Mouse (Mus musculus): ENCODE data around the gene Gm10277.

Gm10277 gene

DNA sequence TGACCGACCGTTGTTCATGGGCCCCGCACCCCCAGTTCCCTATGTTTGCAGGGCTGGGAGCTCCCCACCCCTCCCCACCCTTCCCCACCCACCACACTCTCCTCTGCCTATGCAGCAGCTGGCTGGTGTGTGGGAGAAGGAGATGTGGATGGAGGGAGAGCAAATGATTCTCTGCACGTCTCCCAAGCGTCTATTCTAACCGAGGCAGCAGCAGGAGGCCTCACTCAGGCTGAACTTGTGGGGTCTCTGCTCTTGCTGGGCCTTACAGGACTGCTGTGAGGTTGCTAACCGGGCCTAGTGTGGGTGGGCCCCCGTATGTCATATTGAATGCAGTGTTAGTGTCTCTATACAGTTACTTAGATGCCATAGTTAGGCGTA lies 12.9 kb upstream of the Gm10277 start:
- DNase-seq (ENCODE audit: low spot score in 2 of 2), result no peak

GRCm38 (mm10) chr11:77795216-77795615 lies 7.7 kb upstream of the Gm10277 start:
- no peak for DNase-seq (ENCODE audit: low spot score in 2 of 2)

DNA sequence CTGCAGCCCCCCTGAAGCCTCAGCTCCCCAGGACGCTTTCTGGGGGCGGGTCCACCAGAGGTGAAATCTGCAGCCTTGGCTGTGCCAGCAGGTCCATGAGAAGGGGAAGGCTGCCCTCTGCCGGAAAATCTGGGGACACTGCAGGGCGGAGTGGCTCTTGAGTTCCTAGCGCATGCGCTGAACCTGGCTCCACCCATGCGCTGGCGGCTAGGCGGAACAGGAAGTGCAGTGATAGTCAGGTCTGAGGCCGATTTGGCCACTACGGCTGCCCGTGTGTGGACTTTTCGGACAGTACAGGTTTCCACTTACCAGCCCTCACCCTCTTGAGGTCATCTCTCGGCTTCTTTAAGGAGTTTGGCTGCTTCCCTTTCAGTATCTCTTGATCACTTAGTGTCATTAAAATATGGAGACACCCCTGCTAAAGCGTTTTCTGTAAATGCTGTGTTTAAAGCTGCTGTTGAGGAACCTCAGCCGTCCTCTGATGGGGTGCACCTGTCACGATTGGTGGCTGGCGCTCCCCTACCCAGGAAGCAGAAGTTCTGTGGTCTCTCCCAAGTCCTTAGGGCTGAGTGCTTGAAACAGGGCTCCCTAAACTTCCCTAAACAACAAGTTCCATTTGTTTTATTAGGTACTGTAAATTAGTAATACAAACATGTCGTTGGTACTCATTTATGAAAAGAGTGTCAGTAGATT lies 5.8 kb upstream of the Gm10277 start:
- peak; percentile 97 to 99 for DNase-seq (ENCODE audit: low spot score in 2 of 2)

DNA sequence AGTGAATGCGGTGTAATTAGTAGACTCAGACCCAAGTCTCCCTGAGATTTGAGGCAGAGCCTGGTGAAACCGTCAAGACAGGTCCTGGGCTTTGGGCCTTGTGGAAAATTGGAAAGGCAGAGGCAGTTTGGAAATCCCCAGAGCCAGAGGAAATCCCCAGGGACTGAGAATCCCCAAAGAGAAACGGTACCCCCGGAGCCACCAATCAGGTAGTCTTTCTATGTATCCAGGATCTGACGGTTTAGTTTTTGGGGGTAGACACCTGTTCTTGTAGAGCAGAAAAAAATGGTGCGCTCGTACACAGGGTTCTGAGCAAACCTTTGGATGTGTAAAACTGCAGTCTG lies 5.0 kb upstream of the Gm10277 start:
- peak in 1 of 2 experiments; percentile 59 for DNase-seq (ENCODE audit: low spot score in 2 of 2)

GRCm38 (mm10) chr11:77791752-77792565 lies 4.4 kb upstream of the Gm10277 start:
- peak; percentile 64 to 80 for DNase-seq (ENCODE audit: low spot score in 2 of 2)

DNA sequence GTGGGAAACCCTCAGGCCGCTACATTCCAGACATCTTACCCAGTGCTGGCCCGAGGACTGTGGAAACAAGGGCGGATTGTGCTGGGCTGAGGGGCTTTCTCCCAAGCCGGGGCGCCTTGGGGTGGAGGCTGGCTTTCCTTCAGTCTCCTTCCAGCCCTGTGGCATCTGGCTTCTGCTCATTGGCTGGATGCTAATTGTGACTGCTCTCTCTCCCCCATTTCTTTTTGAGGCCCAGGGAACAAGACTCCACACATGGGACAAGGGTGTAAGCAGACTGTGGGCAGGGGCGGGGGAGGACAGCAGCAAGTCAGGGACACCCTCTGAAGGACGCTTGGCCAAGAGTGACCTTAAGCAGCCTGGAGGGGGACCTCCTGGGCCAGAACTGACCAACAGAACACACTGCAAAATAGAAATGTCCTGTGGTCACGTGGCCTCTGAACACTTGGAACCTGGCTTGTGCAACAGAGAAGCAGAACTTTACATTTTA lies 3.7 kb upstream of the Gm10277 start:
- DNase-seq (ENCODE audit: low spot score in 2 of 2), result peak in 1 of 2 experiments; percentile 62

GRCm38 (mm10) chr11:77790286-77790685 lies 2.7 kb upstream of the Gm10277 start:
- no peak for DNase-seq (ENCODE audit: low spot score in 2 of 2)

DNA sequence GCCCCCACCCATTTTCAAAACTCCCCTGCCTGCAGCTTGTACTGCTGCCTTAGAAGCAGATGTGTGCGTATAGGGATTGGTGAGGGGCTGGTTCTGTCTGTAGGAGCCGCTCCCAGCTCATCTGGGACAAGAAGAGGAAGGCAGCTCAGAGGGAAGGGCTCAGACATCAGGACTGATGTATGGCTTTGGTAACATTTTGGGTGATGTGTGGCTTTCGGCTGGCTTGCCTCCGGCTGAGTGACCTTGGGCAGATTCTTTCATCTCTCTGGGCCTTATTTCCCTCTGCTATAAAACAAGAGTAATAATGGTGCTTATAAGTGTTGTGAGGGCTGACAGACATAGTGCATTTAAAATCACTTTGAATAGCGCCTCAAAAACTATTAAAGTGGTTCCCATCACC lies 2.0 kb upstream of the Gm10277 start:
- DNase-seq (ENCODE audit: low spot score in 2 of 2), result no peak

DNA sequence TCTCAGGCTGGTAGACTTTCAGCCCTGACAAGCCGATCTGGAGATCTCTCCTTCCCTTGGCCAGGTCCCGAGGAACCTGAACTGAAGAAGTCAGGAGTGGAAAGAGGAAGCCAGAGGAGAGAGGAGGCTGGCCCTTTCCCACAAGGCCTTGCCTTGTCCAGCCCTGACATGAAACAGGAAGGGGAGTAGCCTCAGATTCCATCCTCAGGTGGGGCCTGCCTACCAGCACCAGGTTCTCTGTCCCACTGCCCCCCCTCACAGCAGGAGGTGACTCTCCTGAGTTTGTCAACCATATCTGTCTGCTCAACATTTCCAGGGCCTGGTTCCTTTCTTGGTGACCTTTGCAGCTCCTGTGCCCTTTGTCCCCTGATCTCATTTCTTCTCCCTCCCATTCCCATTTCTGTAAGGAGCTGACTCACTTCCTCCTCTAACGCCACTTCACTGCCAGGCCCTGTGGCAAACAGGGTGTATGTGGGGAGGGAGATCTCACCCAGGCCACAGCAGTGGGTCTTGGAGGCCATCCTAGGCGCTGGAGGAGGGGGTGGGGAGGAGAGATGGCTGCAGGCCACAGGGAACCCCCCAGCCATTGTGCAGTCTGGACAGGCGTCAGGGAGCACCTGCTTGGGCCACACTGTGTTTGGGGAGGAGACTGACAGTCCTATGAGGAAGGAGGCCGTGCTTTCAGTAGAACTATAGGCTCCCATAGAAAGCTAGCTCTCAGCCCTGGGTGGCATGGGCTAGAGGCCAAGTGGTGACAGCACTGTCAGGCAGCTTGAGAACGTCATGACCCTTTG lies 1.6 kb downstream of the Gm10277 start:
- peak in 1 of 2 experiments; percentile 41 for DNase-seq (ENCODE audit: low spot score in 2 of 2)

- DNase-seq (ENCODE audit: low spot score in 2 of 2), result no peak
Measured at GRCm38 (mm10) chr11:77785396-77785767, 2.2 kb downstream of the Gm10277 start.

DNA sequence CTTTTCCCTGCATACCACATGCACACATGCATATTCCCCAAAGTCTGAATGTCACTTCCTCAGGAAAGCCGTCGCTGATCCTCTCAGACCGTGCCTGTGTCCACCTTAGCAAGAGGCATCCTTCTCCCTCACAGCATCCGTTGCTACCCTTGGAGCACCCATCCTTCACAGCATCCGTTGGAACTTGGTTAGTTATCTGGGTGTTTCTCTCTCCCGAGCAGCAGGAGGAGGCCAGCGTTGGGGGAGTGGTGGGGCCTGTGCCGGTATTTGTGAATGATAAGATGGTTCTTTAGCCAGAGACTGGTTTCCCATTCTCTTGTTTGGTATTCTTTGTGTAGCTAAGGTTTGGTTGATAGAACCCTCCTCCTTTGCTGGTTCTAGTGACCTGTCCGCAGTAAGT lies 2.7 kb downstream of the Gm10277 start:
- DNase-seq (ENCODE audit: low spot score in 2 of 2), result peak in 1 of 2 experiments; percentile 64

DNA sequence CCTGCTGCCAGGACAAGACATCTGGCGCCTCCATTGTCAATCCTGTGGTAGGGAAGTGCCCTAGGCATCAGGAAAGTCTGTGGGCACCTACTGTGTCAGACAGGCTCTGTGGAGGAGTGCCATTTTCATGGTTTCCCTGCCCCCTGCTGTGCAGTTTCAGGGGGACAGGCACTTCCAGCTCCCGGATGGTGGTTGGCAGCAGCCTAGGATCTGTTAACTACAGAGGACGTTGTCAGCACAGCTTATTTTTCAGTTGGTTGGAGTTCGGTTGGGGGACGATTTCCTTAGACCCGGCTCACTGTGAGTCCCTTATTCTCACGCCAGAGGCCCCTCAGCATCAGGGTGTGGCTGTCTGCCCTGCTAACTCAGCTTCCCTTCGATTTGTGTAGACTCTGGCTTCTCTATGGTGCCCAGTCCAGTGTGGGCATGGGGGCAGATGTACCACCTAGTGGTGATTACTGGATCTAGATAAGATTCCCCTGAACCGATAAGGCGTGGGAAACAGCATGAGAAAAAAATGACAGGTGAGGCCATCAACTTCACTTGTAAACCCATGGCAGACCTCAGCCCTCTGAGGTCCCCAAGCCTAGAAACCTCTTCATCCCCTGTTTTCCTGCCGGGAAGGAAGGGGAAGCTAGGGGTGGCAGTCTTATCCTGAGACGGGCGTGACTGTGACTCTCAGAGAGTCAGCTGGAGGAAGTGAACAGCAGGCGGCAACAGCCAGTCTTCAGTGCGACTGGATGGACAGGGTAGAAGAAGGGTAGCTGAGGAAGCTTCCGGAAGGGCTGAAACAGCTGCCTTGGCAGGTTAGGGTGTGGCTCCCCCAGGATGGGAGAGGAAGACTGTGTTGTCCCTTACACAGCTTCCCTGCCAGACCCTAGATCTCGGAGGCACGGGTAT lies 3.5 kb downstream of the Gm10277 start:
- peak; percentile 60 to 73 for DNase-seq (ENCODE audit: low spot score in 2 of 2)

DNA sequence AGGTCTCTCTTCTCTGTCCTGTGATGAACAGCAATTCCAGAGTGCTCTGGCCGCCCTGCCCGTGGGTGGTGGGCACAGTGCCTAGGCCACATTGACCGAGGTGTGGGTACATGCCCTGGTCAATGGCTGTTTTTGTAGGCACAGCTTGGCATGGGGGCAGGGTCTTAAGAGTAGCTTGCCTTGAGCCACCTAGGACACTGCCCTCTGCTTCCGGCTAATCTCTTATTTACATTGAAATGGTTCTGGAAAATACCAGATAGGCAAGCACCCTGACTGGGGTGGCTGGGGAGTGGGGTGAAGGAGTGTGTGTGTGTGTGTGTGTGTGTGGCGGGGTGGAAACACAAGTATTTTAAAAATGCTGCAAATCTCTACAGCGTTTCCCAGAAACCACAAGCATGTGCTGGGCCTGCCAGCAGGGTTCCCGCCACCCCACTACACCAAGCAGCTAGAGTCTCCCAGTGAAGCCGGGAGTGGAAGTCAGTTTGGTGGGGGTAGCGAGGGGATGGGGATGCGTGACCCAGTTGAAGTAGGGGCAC lies 4.3 kb downstream of the Gm10277 start:
- DNase-seq (ENCODE audit: low spot score in 2 of 2), result peak in 1 of 2 experiments; percentile 22

DNA sequence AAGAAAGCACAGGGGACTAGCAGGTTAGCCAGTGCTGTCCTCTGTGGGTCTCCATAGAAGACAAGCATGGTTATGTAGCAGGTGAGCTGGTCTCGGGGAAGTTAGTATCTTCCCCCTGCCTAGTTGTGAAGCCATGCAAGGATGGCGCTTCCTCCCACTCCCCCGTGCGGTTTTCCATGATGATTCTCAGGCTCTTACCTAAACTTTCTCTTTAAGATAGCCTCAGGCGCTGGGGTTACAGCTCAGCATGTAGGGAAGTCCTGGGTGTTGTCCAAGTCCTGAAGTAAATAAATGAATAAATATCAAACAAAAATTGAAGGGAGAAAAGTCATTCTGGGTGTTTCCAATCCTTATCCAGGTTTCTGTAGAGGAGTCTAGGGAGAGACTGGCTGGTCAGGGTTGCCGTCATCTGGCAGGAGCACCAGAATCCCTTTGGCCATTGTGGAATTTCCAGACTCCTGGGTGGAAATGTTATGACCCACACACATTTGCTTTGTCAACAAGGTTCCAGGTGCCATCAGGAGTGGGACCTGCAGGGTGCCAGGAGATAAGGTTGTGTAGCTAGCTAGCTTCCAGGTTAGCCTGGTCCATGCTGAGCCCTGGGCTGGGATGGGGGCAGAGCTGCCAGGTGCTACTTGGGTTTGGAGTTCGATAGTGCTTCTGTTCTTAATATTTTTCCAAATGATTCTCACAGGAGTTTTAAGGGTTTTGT lies 5.3 kb downstream of the Gm10277 start:
- DNase-seq (ENCODE audit: low spot score in 2 of 2), result no peak

DNA sequence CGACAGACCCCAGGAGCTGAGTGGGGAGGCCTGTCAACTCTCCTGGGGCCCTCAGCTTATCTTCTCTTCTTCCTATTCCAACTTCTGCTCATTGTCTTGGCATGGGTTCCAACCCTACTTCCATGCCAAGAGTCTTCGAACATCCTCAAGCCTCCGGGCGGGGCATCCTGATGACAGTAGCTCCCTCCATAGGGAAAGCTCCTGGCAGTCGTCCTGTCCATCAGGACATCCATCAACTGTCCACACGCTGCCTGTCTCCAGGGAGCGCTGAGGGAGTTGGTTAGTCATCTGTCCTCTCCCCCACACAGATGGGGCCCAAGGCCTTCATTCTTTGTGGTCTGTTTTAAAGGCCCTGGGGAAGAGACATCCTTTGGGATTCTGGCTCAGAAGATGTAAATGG lies 6.5 kb downstream of the Gm10277 start:
- DNase-seq (ENCODE audit: low spot score in 2 of 2), result no peak

GRCm38 (mm10) chr11:77779240-77779639 lies 8.3 kb downstream of the Gm10277 start:
- no peak for DNase-seq (ENCODE audit: low spot score in 2 of 2)

GRCm38 (mm10) chr11:77777937-77778336 lies 9.6 kb downstream of the Gm10277 start:
- DNase-seq (ENCODE audit: low spot score in 2 of 2), result no peak

GRCm38 (mm10) chr11:77777436-77777835 lies 10.1 kb downstream of the Gm10277 start:
- DNase-seq (ENCODE audit: low spot score in 2 of 2), result no peak

DNA sequence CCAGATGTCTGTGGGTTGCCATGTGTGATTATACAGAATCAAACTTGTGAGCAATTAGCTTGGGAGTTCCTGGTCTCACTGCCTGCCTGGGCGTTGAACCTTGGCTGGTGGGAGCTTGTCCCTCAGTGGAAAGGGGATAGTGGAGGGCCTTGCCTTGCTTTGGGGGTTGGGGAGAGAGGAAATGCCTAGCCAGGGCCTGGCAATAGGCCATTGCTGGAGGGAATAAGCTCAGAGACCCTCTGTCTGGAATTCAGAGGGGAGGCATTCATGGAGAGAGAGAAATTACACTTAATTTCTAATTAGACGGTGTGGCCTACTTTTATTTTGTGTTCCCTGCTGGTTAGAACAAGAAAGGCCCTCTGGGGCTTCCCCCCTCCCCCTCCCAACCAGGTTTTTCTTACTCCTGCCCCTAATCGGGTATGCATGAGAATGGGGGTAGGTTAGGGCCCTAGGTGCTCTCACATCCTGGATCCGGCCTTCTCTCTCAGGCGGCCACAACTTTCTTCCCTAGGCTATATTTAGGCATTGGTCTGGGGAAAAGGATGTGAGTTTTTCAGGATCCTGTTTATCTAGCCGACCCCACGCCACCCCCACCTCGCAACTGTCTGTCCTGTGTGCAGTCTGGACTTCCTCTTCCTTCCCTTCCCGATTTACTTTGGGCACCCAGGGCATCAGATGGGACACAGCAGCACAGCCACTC lies 11.7 kb downstream of the Gm10277 start:
- no peak for DNase-seq (ENCODE audit: low spot score in 2 of 2)
